Mouse (Mus musculus) lung, embryonic 15.5 days (tissue): ENCODE measurements at regions not wholly inside any gene's neighbourhood (a gene's known extent, or its start where the extent isn't known, plus 50 kb on each side); places are given as distances from the start of the nearest gene placed in this dataset.
A peak's percentile ranks its signal among the peaks of the same experiment; 100 is the strongest.

Experiments used
- ATAC-seq: fragments of 200-750 bp; cut with Nextera tagmentation; 2 replicates; pipeline ENCODE4 v1.8.0; 2017; ENCODE audit warnings: moderate number of reproducible peaks, borderline replicate concordance; ENCODE audit not compliant: low FRiP score, low TSS enrichment; ENCODE audit errors: extremely low read depth
- H3K27ac ChIP-seq: fragments of 300-500 bp; sonication (generic); 2 replicates; pipeline ENCODE4 v1.5.1; 2015; ENCODE audit warnings: moderate library complexity, mild to moderate bottlenecking, inconsistent platforms
- H3K27me3 ChIP-seq: fragments of 300-500 bp; sonication (generic); 2 replicates; pipeline ENCODE4 v1.6.1; 2015; ENCODE audit warnings: inconsistent platforms
- H3K36me3 ChIP-seq: fragments of 300-500 bp; sonication (generic); 2 replicates; pipeline ENCODE4 v1.6.1; 2015; ENCODE audit warnings: inconsistent platforms
- H3K4me1 ChIP-seq: fragments of 300-500 bp; sonication (generic); 2 replicates; pipeline ENCODE4 v1.6.1; 2015; ENCODE audit warnings: inconsistent platforms
- H3K4me2 ChIP-seq: fragments of 300-500 bp; sonication (generic); 2 replicates; pipeline ENCODE4 v1.6.1; 2015; ENCODE audit warnings: inconsistent platforms, mild to moderate bottlenecking, moderate library complexity
- H3K4me3 ChIP-seq: fragments of 300-500 bp; sonication (generic); 2 replicates; pipeline ENCODE4 v1.5.1; 2015; ENCODE audit warnings: mild to moderate bottlenecking, inconsistent platforms
- H3K9ac ChIP-seq: fragments of 300-500 bp; sonication (generic); 2 replicates; pipeline ENCODE4 v1.6.1; 2015; ENCODE audit warnings: inconsistent platforms
- H3K9me3 ChIP-seq: fragments of 300-500 bp; sonication (generic); 2 replicates; pipeline ENCODE4 v1.6.1; 2016; ENCODE audit warnings: inconsistent platforms
- WGBS: fragments of 180-500 bp; shearing (Covaris S2); methylation state at CpG from one replicate; pipeline ENCODE4 v1.1.7; 2015; 5-methylcytosine and 5-hydroxymethylcytosine counted together

GRCm38 (mm10) chr13:111170269-111171165 lies 84.3 kb upstream of the Actbl2 start:
- no peaks in the 10 kb centered on the region for H3K27me3 ChIP-seq
- ATAC-seq, result peak; percentile 87
- no peak overlapping the region for H3K9ac ChIP-seq
- no peak overlapping the region for H3K4me2 ChIP-seq
- H3K9me3 ChIP-seq, result no peaks in the 10 kb centered on the region
- 61% methylated on average over 5 of the region's 5 CpGs for WGBS
- no peaks in the 10 kb centered on the region for H3K4me1 ChIP-seq
- peak overlapping the region; percentile 49 for H3K27ac ChIP-seq
- H3K4me3 ChIP-seq, result no peak overlapping the region
- no peaks in the 10 kb centered on the region for H3K36me3 ChIP-seq

- Histone ChIP-seq H3K27me3 (no peaks in the 10 kb centered on the region), H3K36me3 (no peaks in the 10 kb centered on the region), H3K4me3 (no peak overlapping the region), H3K9me3 (no peaks in the 10 kb centered on the region), H3K4me1 (no peaks in the 10 kb centered on the region), H3K4me2 (no peak overlapping the region), H3K9ac (no peak overlapping the region), H3K27ac (no peak overlapping the region)
- 68% methylated on average over 6 of the region's 6 CpGs for WGBS
- ATAC-seq, result no peak
These were observed 75.6 kb upstream of the Actbl2 start for GRCm38 (mm10) chr13:111179186-111179585.

GRCm38 (mm10) chr13:111183293-111183692 lies 71.5 kb upstream of the Actbl2 start:
- Histone ChIP-seq H3K9ac (no peak overlapping the region), H3K9me3 (no peaks in the 10 kb centered on the region), H3K36me3 (no peaks in the 10 kb centered on the region), H3K27ac (no peak overlapping the region), H3K4me2 (no peak overlapping the region), H3K4me3 (no peak overlapping the region), H3K4me1 (peaks cover 3% of the 10 kb centered on the region; the same call in 1 of the 2 replicates), H3K27me3 (no peaks in the 10 kb centered on the region)
- ATAC-seq, result no peak
- WGBS, result 70% methylated on average over 2 of the region's 2 CpGs

- H3K36me3 ChIP-seq, result no peaks in the 10 kb centered on the region
- peaks cover 3% of the 10 kb centered on the region; the same call in 1 of the 2 replicates for H3K4me1 ChIP-seq
- H3K27ac ChIP-seq, result peak overlapping the region; percentile 29; the same call in 1 of the 2 replicates
- no peak overlapping the region for H3K4me3 ChIP-seq
- H3K9me3 ChIP-seq, result no peaks in the 10 kb centered on the region
- H3K9ac ChIP-seq, result no peak overlapping the region
- peak; percentile 89 for ATAC-seq
- 40% methylated on average over 4 of the region's 4 CpGs for WGBS
- no peak overlapping the region for H3K4me2 ChIP-seq
- no peaks in the 10 kb centered on the region for H3K27me3 ChIP-seq
These were observed 69.0 kb upstream of the Actbl2 start for GRCm38 (mm10) chr13:111185799-111186198.

- no peak for ATAC-seq
- no peak overlapping the region for H3K9ac ChIP-seq
- H3K36me3 ChIP-seq, result no peaks in the 10 kb centered on the region
- no peaks in the 10 kb centered on the region for H3K9me3 ChIP-seq
- H3K4me2 ChIP-seq, result no peak overlapping the region
- H3K4me3 ChIP-seq, result no peak overlapping the region
- no peak overlapping the region for H3K27ac ChIP-seq
- H3K27me3 ChIP-seq, result no peaks in the 10 kb centered on the region
- WGBS, result 87% methylated on average over 2 of the region's 2 CpGs
- peaks cover 9% of the 10 kb centered on the region; the same call in 1 of the 2 replicates for H3K4me1 ChIP-seq
These were observed 68.0 kb upstream of the Actbl2 start for GRCm38 (mm10) chr13:111186833-111187232.

DNA sequence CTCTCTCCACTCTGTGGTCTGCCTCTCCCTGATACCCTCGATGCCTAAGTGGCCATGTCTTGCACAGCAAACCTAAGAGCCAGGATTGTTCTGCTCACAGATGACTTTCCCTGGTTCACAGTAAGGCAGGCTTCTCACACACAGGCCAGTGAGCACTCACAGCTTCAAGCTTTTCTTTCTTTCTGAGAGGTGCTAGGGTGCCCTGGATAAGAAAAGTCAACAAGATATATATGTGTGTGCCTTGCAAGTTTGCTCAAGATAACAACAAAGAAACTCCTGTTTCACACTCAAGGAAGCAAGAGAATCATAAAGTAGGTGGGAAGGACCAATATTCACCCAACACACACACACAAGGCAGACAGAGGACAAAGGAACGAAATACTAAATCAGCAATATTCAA lies 60.9 kb upstream of the Actbl2 start:
- Histone ChIP-seq H3K36me3 (no peaks in the 10 kb centered on the region), H3K9me3 (no peaks in the 10 kb centered on the region), H3K27ac (peak overlapping the region; percentile 81), H3K4me1 (peaks cover 20% of the 10 kb centered on the region), H3K4me2 (no peak overlapping the region), H3K9ac (no peak overlapping the region), H3K27me3 (no peaks in the 10 kb centered on the region), H3K4me3 (no peak overlapping the region)
- ATAC-seq, result peak; percentile 82; the same call in 1 of the 2 replicates
- WGBS, result 53% methylated on average over 2 of the region's 2 CpGs

GRCm38 (mm10) chr13:111194337-111194736 lies 60.5 kb upstream of the Actbl2 start:
- Histone ChIP-seq H3K4me3 (no peak overlapping the region), H3K27ac (peak overlapping the region; percentile 81)

DNA sequence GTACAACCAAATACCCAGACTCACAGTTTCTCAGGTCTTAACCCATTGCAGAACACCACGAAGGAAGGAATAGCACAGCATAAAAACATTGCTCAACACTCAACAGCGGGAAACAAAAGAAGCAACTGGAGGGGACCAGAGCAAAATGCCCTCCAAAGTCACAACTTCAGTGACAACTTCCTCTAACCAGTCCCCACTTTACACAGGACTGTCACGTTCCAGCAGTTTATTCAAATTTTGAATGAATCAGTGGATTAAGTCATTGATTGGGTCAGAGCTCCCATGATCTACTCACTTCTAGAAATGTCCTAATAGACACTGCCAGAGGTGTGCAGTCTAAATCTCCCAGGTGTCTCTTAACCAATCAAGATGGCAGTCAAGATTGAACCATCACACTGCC lies 53.3 kb upstream of the Actbl2 start:
- H3K9ac ChIP-seq, result no peak overlapping the region

More at GRCm38 (mm10) chr13:111194337-111194736, 60.5 kb upstream of the Actbl2 start:
- H3K36me3 ChIP-seq, result no peaks in the 10 kb centered on the region
- no peak overlapping the region; the same call in 1 of the 2 replicates for H3K9ac ChIP-seq
- H3K27me3 ChIP-seq, result no peaks in the 10 kb centered on the region
- no peak overlapping the region; the same call in 1 of the 2 replicates for H3K4me2 ChIP-seq
- H3K4me1 ChIP-seq, result peaks cover 20% of the 10 kb centered on the region
- no peaks in the 10 kb centered on the region for H3K9me3 ChIP-seq
- ATAC-seq, result peak; percentile 53; the same call in 1 of the 2 replicates
- 37% methylated on average over 7 of the region's 7 CpGs for WGBS

DNA sequence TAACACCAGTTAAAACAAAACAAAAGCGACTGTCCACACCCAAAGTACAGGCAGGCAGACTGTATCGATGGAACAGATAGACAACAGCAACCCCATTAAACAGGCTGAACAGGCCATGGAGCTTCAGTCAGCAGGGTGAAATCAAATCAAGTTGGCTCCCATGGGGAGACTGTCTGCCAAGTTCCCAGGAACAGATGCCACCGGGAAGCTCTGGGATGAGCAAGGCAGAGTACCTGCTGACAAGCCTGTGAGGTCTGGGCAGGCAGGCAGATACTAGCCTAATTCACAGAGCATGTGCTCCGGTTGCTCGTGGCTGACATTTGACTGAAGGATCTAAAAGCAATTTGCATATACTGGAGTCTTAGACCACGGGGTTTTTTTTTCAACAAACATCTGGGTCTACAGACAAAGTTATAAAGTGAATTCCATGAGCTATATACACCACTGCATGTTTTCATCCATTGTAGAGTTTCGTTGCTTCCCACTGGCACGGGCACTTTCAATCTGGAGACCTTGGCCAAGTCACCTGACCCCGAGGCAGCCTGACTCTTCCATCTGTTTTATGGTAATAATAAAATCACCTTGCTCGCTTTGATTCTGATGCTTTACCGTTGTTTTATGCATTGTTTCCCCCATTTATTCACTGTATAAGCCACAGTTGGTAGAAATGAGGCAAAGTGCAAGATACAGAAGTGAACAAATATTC lies 50.1 kb upstream of the Actbl2 start:
- Histone ChIP-seq H3K36me3 (no peaks in the 10 kb centered on the region), H3K4me1 (no peaks in the 10 kb centered on the region), H3K4me2 (no peak overlapping the region), H3K27ac (no peak overlapping the region), H3K4me3 (no peak overlapping the region), H3K27me3 (no peaks in the 10 kb centered on the region), H3K9me3 (no peaks in the 10 kb centered on the region), H3K9ac (no peak overlapping the region)
- no peak for ATAC-seq
- 79% methylated on average over 11 of the region's 11 CpGs for WGBS

More for the DNA sequence above, 53.3 kb upstream of the Actbl2 start:
- H3K27ac ChIP-seq, result no peak overlapping the region
- ATAC-seq, result no peak
- H3K36me3 ChIP-seq, result no peaks in the 10 kb centered on the region
- no peak overlapping the region for H3K4me3 ChIP-seq
- H3K27me3 ChIP-seq, result no peaks in the 10 kb centered on the region
- H3K9me3 ChIP-seq, result no peaks in the 10 kb centered on the region
- H3K4me2 ChIP-seq, result no peak overlapping the region
- H3K4me1 ChIP-seq, result no peaks in the 10 kb centered on the region
- WGBS, result 82% methylated on average over 3 of the region's 3 CpGs
